Mouse (Mus musculus): ENCODE results near the gene Mxd4. TPM values are rescaled to one million over a fixed set of nuclear protein-coding genes. Genes with fewer than 3 reads are reported as not detected.

Gene Mxd4
- polyA plus RNA-seq, 1 experiment = 0.34 TPM

GRCm38 (mm10) chr5:34168950-34169891, 18.3 kb downstream of the Mxd4 start, which contains the start of the genes Poln and Haus3:
Gene Poln, minus strand, starts transcription at chr5:34169448.
Gene Haus3, minus strand, starts transcription at chr5:34169527.
- no peaks in the 10 kb centered on the region for H3K27me3 ChIP-seq (ENCODE audit: control insufficient read depth)
- TF ChIP-seq TAL1 (IDR thresholded peaks at IDR 0.05; ENCODE audit: low read length) = no peak

DNA sequence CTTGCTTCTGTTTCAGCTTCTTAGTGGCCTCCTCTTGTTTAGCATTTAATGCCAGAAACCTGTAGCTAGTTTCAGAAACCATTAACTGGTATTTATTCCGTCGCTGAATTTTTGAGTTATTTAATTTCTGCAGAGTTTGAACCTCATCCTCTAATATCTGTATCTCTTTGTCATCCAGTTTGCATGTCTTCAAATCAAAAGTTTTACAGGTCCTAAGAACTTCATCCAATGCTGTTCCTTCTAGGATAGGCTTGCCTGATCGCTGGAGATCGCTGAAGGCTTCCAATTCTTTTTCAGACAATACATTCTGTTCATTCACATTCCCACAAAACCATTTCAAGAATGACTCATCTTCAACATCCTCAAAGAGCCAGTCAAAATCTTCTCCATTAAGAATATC, 19.7 kb downstream of the Mxd4 start:
- TF ChIP-seq GATA1 (IDR thresholded peaks at IDR 0.05; ENCODE audit: low read length) = no peak
- no peak for TF ChIP-seq TAL1 (IDR thresholded peaks at IDR 0.05; ENCODE audit: low read length)
- Histone ChIP-seq H3K36me3 (ENCODE audit: control insufficient read depth) (peaks cover 39% of the 10 kb centered on the region), H3K27me3 (ENCODE audit: control insufficient read depth) (no peaks in the 10 kb centered on the region), H3K4me3 (replicated peaks) (peak overlapping the region; percentile 88), H3K4me1 (ENCODE audit: control insufficient read depth) (peaks cover 42% of the 10 kb centered on the region), H3K9me3 (ENCODE audit: control insufficient read depth, low read length) (no peaks in the 10 kb centered on the region)

More at GRCm38 (mm10) chr5:34168950-34169891, 18.3 kb downstream of the Mxd4 start, which contains the start of the genes Poln and Haus3:
- Histone ChIP-seq H3K4me3 (replicated peaks) (peak within 1 kb of the TSS; percentile 88), H3K4me1 (ENCODE audit: control insufficient read depth) (peaks cover 42% of the 10 kb centered on the region), H3K9me3 (ENCODE audit: control insufficient read depth, low read length) (no peaks in the 10 kb centered on the region), H3K36me3 (ENCODE audit: control insufficient read depth) (peaks cover 27% of the 10 kb centered on the region)

- Histone ChIP-seq H3K36me3 (ENCODE audit: control insufficient read depth) (peaks cover 59% of the 10 kb centered on the region), H3K4me3 (replicated peaks) (peak overlapping the region; percentile 59), H3K9me3 (ENCODE audit: control insufficient read depth, low read length) (no peaks in the 10 kb centered on the region), H3K27me3 (ENCODE audit: control insufficient read depth) (no peaks in the 10 kb centered on the region), H3K4me1 (ENCODE audit: control insufficient read depth) (peaks cover 44% of the 10 kb centered on the region)
- TF ChIP-seq TAL1 (IDR thresholded peaks at IDR 0.05; ENCODE audit: low read length) (no peak), GATA1 (IDR thresholded peaks at IDR 0.05; ENCODE audit: low read length) (no peak)
Measured at GRCm38 (mm10) chr5:34165793-34166192, 21.7 kb downstream of the Mxd4 start.

DNA sequence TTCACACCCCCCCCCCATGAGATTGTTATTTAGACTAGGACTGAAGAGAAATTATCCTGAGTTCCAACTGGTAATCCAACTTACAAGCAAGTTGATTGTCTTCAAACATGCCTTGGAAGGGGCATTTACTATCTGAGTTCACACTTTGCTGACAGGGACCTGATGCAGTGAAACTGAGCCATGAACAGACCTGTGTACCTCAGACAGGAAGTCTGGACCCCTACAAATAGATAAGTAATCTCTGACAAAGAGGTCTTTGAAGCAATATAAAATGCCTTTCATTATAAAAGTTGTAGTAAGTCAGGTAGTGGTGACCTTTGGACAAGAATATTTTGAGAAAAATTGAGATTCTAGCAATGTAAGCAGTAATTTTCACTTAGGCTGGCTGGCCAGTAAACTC, 39.0 kb downstream of the Mxd4 start:
- TF ChIP-seq TAL1 (IDR thresholded peaks at IDR 0.05; ENCODE audit: low read length) = no peak
- TF ChIP-seq GATA1 (IDR thresholded peaks at IDR 0.05; ENCODE audit: low read length) = no peak
- Histone ChIP-seq H3K4me1 (ENCODE audit: control insufficient read depth) (no peaks in the 10 kb centered on the region), H3K27me3 (ENCODE audit: control insufficient read depth) (no peaks in the 10 kb centered on the region), H3K36me3 (ENCODE audit: control insufficient read depth) (peaks cover 6% of the 10 kb centered on the region), H3K9me3 (ENCODE audit: control insufficient read depth, low read length) (no peaks in the 10 kb centered on the region), H3K4me3 (replicated peaks) (no peak overlapping the region)

- no peak overlapping the region for H3K4me3 ChIP-seq (replicated peaks)
- no peaks in the 10 kb centered on the region for H3K36me3 ChIP-seq (ENCODE audit: control insufficient read depth)
- TF ChIP-seq TAL1 (IDR thresholded peaks at IDR 0.05; ENCODE audit: low read length) (no peak), GATA1 (IDR thresholded peaks at IDR 0.05; ENCODE audit: low read length) (no peak)
- no peaks in the 10 kb centered on the region for H3K4me1 ChIP-seq (ENCODE audit: control insufficient read depth)
- H3K9me3 ChIP-seq (ENCODE audit: control insufficient read depth, low read length) = no peaks in the 10 kb centered on the region
- no peaks in the 10 kb centered on the region for H3K27me3 ChIP-seq (ENCODE audit: control insufficient read depth)
Measured at GRCm38 (mm10) chr5:34147554-34147953, 40.0 kb downstream of the Mxd4 start.

GRCm38 (mm10) chr5:34139751-34140150, 47.8 kb downstream of the Mxd4 start:
- no peaks in the 10 kb centered on the region for H3K27me3 ChIP-seq (ENCODE audit: control insufficient read depth)
- no peaks in the 10 kb centered on the region for H3K9me3 ChIP-seq (ENCODE audit: control insufficient read depth, low read length)
- no peaks in the 10 kb centered on the region for H3K4me1 ChIP-seq (ENCODE audit: control insufficient read depth)
- TF ChIP-seq TAL1 (IDR thresholded peaks at IDR 0.05; ENCODE audit: low read length) (no peak), GATA1 (IDR thresholded peaks at IDR 0.05; ENCODE audit: low read length) (no peak)
- no peak overlapping the region for H3K4me3 ChIP-seq (replicated peaks)
- H3K36me3 ChIP-seq (ENCODE audit: control insufficient read depth) = no peaks in the 10 kb centered on the region

DNA sequence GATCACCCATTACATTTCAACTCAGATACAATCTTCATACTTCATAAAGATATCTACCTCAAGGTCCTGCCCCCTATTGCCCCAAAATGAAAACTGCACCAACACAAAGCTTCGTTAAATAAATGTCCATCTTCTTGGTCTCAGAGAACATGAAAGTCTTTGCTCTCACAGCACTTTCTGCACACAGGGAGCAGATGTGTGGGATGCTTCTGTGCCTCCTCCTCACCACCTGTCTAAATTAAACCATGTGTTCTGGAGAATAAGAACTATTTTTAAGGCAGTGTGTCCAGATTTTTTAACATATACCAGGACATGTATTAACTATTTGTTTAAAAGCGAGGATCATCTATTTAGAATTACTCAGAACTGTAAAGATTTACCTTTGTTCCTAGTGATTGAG, 54.8 kb downstream of the Mxd4 start:
- TF ChIP-seq TAL1 (IDR thresholded peaks at IDR 0.05; ENCODE audit: low read length) (no peak), GATA1 (IDR thresholded peaks at IDR 0.05; ENCODE audit: low read length) (no peak)
- H3K27me3 ChIP-seq (ENCODE audit: control insufficient read depth) = no peaks in the 10 kb centered on the region
- no peaks in the 10 kb centered on the region for H3K36me3 ChIP-seq (ENCODE audit: control insufficient read depth)
- H3K4me1 ChIP-seq (ENCODE audit: control insufficient read depth) = no peaks in the 10 kb centered on the region
- H3K4me3 ChIP-seq (replicated peaks) = no peak overlapping the region
- no peaks in the 10 kb centered on the region for H3K9me3 ChIP-seq (ENCODE audit: control insufficient read depth, low read length)

DNA sequence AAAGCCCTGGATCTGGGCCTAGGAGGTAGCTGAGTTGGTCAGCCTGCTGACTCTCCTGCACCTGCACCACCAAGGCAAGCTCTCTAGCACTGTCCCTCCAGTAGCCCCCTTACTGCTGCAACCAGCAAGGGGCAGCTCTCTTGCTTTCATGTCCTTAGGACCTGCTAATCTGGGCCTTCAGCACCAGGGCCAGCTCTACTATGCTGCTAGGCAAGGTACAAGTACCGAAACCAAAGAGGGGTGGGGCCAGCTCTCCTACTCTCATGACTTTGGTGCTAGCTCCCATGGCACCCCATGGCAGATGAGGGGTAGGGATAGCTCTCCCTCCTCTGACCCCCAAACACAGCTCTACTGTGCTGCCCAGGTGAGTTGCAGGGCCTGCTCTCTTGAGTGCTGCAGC, 63.4 kb downstream of the Mxd4 start:
- no peaks in the 10 kb centered on the region for H3K36me3 ChIP-seq (ENCODE audit: control insufficient read depth)
- no peaks in the 10 kb centered on the region for H3K27me3 ChIP-seq (ENCODE audit: control insufficient read depth)
- no peaks in the 10 kb centered on the region for H3K9me3 ChIP-seq (ENCODE audit: control insufficient read depth, low read length)
- TF ChIP-seq GATA1 (IDR thresholded peaks at IDR 0.05; ENCODE audit: low read length) (no peak), TAL1 (IDR thresholded peaks at IDR 0.05; ENCODE audit: low read length) (no peak)
- no peaks in the 10 kb centered on the region for H3K4me1 ChIP-seq (ENCODE audit: control insufficient read depth)
- no peak overlapping the region for H3K4me3 ChIP-seq (replicated peaks)

Other genes with a start within 250 kb of the Mxd4 start
- gene Gm1673, start 204.3 kb downstream of the Mxd4 start, polyA plus RNA-seq (2012) = 0.15 TPM in 1 of 2 replicates, not detected in the other
- gene Nat8l, start 191.7 kb downstream of the Mxd4 start, polyA plus RNA-seq (2012) = 0.01 TPM in 1 of 2 replicates, not detected in the other
- gene Poln, start 18.3 kb downstream of the Mxd4 start, polyA plus RNA-seq (2012) = not detected in 2 replicates
- 0.11 and 0.12 TPM in 2 replicates for gene Haus3, start 18.2 kb downstream of the Mxd4 start, polyA plus RNA-seq (2012)
- not detected in 2 replicates for gene Zfyve28, start 100.7 kb upstream of the Mxd4 start, polyA plus RNA-seq (2012)
- not detected in 2 replicates for gene Cfap99, start 100.9 kb upstream of the Mxd4 start, polyA plus RNA-seq (2012)
- gene Rnf4, start 148.6 kb upstream of the Mxd4 start, polyA plus RNA-seq (2012) = 3.5 and 4.1 TPM in 2 replicates
- 1.8 and 1.9 TPM in 2 replicates for gene Fam193a, start 182.2 kb upstream of the Mxd4 start, polyA plus RNA-seq (2012)

Measured in erythroblast, embryonic 14.5 days (primary cell).